ENCODE assay signal across 9 mouse cellular contexts in the genomic region with DNA sequence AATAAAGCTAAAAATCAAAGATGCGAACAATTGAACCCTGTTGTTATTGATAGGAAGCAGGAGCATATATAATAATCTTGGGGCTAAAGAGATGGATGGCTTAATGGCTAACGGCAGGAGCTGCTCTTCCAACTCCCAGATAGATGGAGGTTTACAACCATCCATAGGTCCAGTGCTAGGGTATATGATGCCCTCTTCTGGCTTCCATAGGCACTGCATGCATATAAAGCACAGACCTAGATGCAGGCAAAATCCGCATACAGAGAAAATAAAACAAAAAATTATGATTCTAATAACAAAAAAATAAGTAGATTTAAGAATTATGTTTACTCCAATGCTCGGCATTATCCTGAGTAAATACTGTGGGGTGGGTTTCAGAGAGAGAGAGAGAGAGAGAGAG. TPM values are rescaled to one million over a fixed set of nuclear protein-coding genes. Genes with fewer than 3 reads are reported as not detected.
DNase-seq lines count a peak whose midpoint lies in the region; TF ChIP-seq lines count a peak whose summit lies in the region.
"Had no signal": no experiment of that assay in that cellular context is flagged by ENCODE, and none has a peak within 500 bp of the region (broad histone marks: within the 10 kb centered on the region; RNA-seq: fewer than 3 reads in every experiment).

No protein-coding gene starts in this region.

- peak; percentile 56 for TF ChIP-seq RAD21 in CH12.LX (IDR thresholded peaks at IDR 0.05; ENCODE audit: low read depth, low read length)

- no peak overlapping the region for H3K27ac ChIP-seq in CH12.LX (ENCODE audit: insufficient read depth, low read depth)
- H3K27ac ChIP-seq: limb, embryonic 12.5 days had no signal

- no peaks in the 10 kb centered on the region for H3K79me2 ChIP-seq in CH12.LX (replicated peaks; ENCODE audit: control insufficient read depth, extremely low read depth, insufficient read depth, poor library complexity, severe bottlenecking)

- dilution Hi-C loops in CH12.LX (cut with MboI; ENCODE audit: extremely low pct_ligation_motif_present, extremely low pct_unique_long_range_greater_than_20kb, low sequenced_read_pairs): no loop called here

- no peaks in the 10 kb centered on the region for H3K27me3 ChIP-seq in CH12.LX (replicated peaks)
- H3K27me3 ChIP-seq: limb, embryonic 12.5 days had no signal

- H3K4me1 ChIP-seq in CH12.LX (ENCODE audit: control insufficient read depth in 1 of 2, insufficient read depth in 2 of 2): peaks cover 0 to 11% of the 10 kb centered on the region in 2 experiments; a peak in 2 of 4 replicates
- H3K4me1 ChIP-seq: limb, embryonic 12.5 days had no signal

- peaks cover 37 to 84% of the 10 kb centered on the region in 2 experiments for H3K36me3 ChIP-seq in CH12.LX (replicated peaks in 1 of 2; ENCODE audit: control insufficient read depth in 1 of 2, insufficient read depth in 1 of 2, low read length in 1 of 2)

- peak; percentile 62 to 71 for TF ChIP-seq CTCF in CH12.LX (conservative IDR thresholded peaks at IDR 0.05 in 1 of 2, IDR thresholded peaks at IDR 0.05 in 1 of 2; ENCODE audit: low read depth in 2 of 2, low read length in 2 of 2)

- in situ Hi-C loops in CH12.LX (cut with MboI; ENCODE audit: low pct_ligation_motif_present, low pct_unique_long_range_greater_than_20kb, low sequenced_read_pairs): loop anchor here (10.0 kb wide), 1 partner anchor 162 kb away; no protein-coding TSS in a partner anchor

- peak; percentile 20 for DNase-seq in kidney, postnatal 14 days
- no peak for DNase-seq in kidney, adult 8-10 months
- DNase-seq in A20 (ENCODE audit: low read depth, low spot score): peak; percentile 56
- peak; percentile 46 for DNase-seq in CH12.LX (ENCODE audit: extremely low read depth)
- peak; percentile 64 for DNase-seq in embryo, embryonic 10 days (ENCODE audit: low spot score)
- DNase-seq in lung, postnatal 36 days: peak; percentile 57
- DNase-seq in testis, postnatal 10 days (ENCODE audit: low spot score): no peak
- no peak for DNase-seq in yolk sac, embryonic 10.5 days (ENCODE audit: low spot score)

- no peak for TF ChIP-seq EP300 in CH12.LX (IDR thresholded peaks at IDR 0.05; ENCODE audit: low read length)

- no peaks in the 10 kb centered on the region for H3K9me3 ChIP-seq in CH12.LX (replicated peaks; ENCODE audit: low read length)
- H3K9me3 ChIP-seq: limb, embryonic 12.5 days had no signal

- H3K4me3 ChIP-seq in CH12.LX (replicated peaks in 1 of 3; ENCODE audit: low read depth in 2 of 3, low read length in 2 of 3, poor library complexity in 1 of 3): no peak overlapping the region
- H3K4me3 ChIP-seq: limb, embryonic 12.5 days had no signal

- no peak for TF ChIP-seq POLR2A in CH12.LX (IDR thresholded peaks at IDR 0.05; ENCODE audit: low read depth, low read length)

- H3K9ac ChIP-seq in CH12.LX (ENCODE audit: insufficient read depth, low read depth): no peak overlapping the region
- H3K9ac ChIP-seq: limb, embryonic 12.5 days had no signal

- H3K4me2 ChIP-seq in CH12.LX (ENCODE audit: insufficient read depth, low read depth, poor library complexity, severe bottlenecking): no peak overlapping the region
- H3K4me2 ChIP-seq: limb, embryonic 12.5 days had no signal

TF ChIP-seq in CH12.LX, 34 proteins besides CTCF, POLR2A, EP300 and RAD21:
- TF ChIP-seq MAFK (IDR thresholded peaks at IDR 0.05; ENCODE audit: insufficient replicate concordance, low read length): no peak
- TF ChIP-seq ZC3H11A (IDR thresholded peaks at IDR 0.05; ENCODE audit: low read depth, low read length): 0 out of 2 replicates have a peak, but pooled peaks have one; percentile 18
- TF ChIP-seq BHLHE40 (IDR thresholded peaks at IDR 0.05; ENCODE audit: low read depth, low read length): no peak
- peak; percentile 64 for TF ChIP-seq SMC3 (IDR thresholded peaks at IDR 0.05; ENCODE audit: low read depth, low read length)
- no peak for TF ChIP-seq CHD2 (IDR thresholded peaks at IDR 0.05; ENCODE audit: low read length)
- no peak for TF ChIP-seq TCF12 (IDR thresholded peaks at IDR 0.05; ENCODE audit: low read depth, low read length)
- no peak for TF ChIP-seq JUND (conservative IDR thresholded peaks at IDR 0.05; ENCODE audit: low read depth, low read length)
- no peak for TF ChIP-seq ZKSCAN1 (IDR thresholded peaks at IDR 0.05; ENCODE audit: borderline replicate concordance, low read depth, low read length)
- no peak for TF ChIP-seq POLR2AphosphoS2 (IDR thresholded peaks at IDR 0.05; ENCODE audit: low read depth, low read length)

RNA-seq across cellular contexts. Expression of a gene that starts 27.5 kb away (rescaled TPM):
- 12.8 and 13.4 TPM in 2 replicates for total RNA-seq in CH12.LX (2012; rRNA removed)
- 9.5 and 10.0 TPM in 2 replicates for total RNA-seq in CH12.LX (2014; rRNA removed)
- polyA plus RNA-seq in CH12.LX (2012; ENCODE audit: insufficient read length, low read depth): 30.0 and 37.9 TPM in 2 replicates

RNA-seq across cellular contexts. Expression of a gene that starts 35.7 kb away (rescaled TPM):
- total RNA-seq in CH12.LX (2012; rRNA removed) (32.6 and 38.9 TPM in 2 replicates), CH12.LX (2014; rRNA removed) (72.4 and 86.0 TPM in 2 replicates)
- polyA plus RNA-seq in CH12.LX (2012; ENCODE audit: insufficient read length, low read depth): 42.3 and 55.2 TPM in 2 replicates

Comparison
In these comparisons a context has a peak if more than half of its experiments do, and no peak if none do; other contexts are left out.
1. DNase-seq: peak in kidney, postnatal 14 days (single experiment), A20 (single experiment), CH12.LX (single experiment), embryo, embryonic 10 days (single experiment) and lung, postnatal 36 days (single experiment); none in kidney, adult 8-10 months (0 of 2), testis, postnatal 10 days (single experiment) and yolk sac, embryonic 10.5 days (single experiment).